Mouse (Mus musculus): ENCODE measurements around the gene Vat1l. TPM values are rescaled to one million over a fixed set of nuclear protein-coding genes. Genes with fewer than 3 reads are reported as not detected.

Vat1l gene
- polyA plus RNA-seq, 1 experiment from 2014 or later, result 0.11 TPM

DNA sequence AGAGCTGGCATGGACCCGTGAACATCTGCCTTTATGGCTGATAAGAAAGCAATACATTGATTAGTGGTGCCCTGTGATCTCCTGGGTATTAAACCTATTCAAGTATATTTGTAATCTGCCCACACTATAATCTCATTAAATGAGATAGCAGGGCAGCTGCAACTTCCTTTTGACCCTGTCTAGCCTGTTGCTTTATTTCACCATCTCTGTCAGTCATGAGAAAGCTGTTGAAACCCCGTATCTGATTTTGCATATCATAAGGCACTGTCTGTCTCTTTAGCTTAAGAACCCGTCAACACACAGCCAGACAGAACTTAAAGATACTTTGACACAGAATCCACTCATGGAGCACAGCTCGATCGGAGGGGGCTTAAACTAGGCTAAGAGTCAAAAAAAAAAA is 213.1 kb downstream of the Vat1l start:
- H3K4me3 ChIP-seq (ENCODE audit: low read depth, low read length), result no peak overlapping the region
- ATAC-seq (ENCODE audit: insufficient read depth), result no peak

DNA sequence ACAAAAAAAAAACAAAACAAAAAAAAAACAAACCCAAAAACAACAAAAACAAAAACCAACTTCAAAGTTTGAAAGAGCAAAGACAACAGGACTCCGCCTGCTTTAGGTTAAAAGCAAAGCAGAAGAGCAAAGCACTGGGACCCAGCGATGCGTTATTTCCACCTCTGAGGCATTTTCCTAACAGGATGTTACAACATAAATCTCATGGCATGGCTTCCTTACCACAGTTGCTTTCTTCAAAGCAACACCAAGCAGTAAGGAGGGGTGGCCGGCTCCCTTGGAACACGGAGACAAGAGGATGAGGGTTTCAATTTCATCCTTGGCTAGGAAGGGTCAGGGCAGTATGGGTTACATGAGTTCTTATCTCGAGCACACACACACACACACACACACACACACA is 213.5 kb downstream of the Vat1l start:
- Histone ChIP-seq H3K9me3 (ENCODE audit: low read depth, low read length) (no peaks in the 10 kb centered on the region), H3K27ac (ENCODE audit: low read depth) (no peak overlapping the region), H3K36me3 (ENCODE audit: insufficient read depth) (no peaks in the 10 kb centered on the region), H3K27me3 (ENCODE audit: insufficient read depth, low read length) (no peaks in the 10 kb centered on the region), H3K4me1 (ENCODE audit: insufficient read depth) (no peaks in the 10 kb centered on the region), H3K4me2 (no peak overlapping the region), H3K9ac (no peak overlapping the region), H3K4me3 (ENCODE audit: low read depth, low read length) (no peak overlapping the region)
- no peak for TF ChIP-seq CTCF (IDR thresholded peaks at IDR 0.05; ENCODE audit: low read depth)
- ATAC-seq (ENCODE audit: insufficient read depth) (no peak), DNase-seq (peak; percentile 13)
- 49% methylated on average over 6 of the region's 6 CpGs for WGBS

More for the DNA sequence above, 213.1 kb downstream of the Vat1l start:
- H3K4me2 ChIP-seq, result no peak overlapping the region
- no peaks in the 10 kb centered on the region for H3K9me3 ChIP-seq (ENCODE audit: low read depth, low read length)
- no peak overlapping the region for H3K27ac ChIP-seq (ENCODE audit: low read depth)
- H3K36me3 ChIP-seq (ENCODE audit: insufficient read depth), result no peaks in the 10 kb centered on the region
- no peak for DNase-seq
- no peaks in the 10 kb centered on the region for H3K4me1 ChIP-seq (ENCODE audit: insufficient read depth)
- H3K9ac ChIP-seq, result no peak overlapping the region
- TF ChIP-seq CTCF (IDR thresholded peaks at IDR 0.05; ENCODE audit: low read depth), result no peak
- no peaks in the 10 kb centered on the region for H3K27me3 ChIP-seq (ENCODE audit: insufficient read depth, low read length)
- WGBS, result 76% methylated on average over 5 of the region's 5 CpGs

DNA sequence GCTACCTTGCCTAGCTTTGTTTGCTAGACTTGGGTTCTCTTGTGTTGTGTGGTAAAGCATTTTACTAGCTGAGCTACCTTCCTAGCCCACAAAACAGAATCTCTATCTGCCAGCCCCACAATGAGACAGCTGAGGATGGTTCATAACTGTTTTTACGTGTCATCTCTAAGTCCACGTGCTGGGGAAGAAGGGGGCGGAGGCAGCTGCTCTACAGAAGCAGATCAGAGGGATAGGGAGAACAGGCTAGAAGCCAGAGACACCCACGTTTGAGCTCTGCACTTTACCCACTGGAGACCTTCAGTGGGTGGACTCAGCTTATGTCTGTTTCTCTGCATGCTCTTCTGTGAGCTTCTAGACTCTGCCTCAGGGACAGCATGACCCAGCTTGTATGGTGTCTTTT is 216.1 kb downstream of the Vat1l start:
- TF ChIP-seq CTCF (IDR thresholded peaks at IDR 0.05; ENCODE audit: low read depth), result no peak
- DNase-seq, result no peak
- Histone ChIP-seq H3K27me3 (ENCODE audit: insufficient read depth, low read length) (no peaks in the 10 kb centered on the region), H3K4me3 (ENCODE audit: low read depth, low read length) (no peak overlapping the region), H3K9ac (no peak overlapping the region), H3K9me3 (ENCODE audit: low read depth, low read length) (no peaks in the 10 kb centered on the region), H3K4me1 (ENCODE audit: insufficient read depth) (no peaks in the 10 kb centered on the region), H3K27ac (ENCODE audit: low read depth) (no peak overlapping the region), H3K36me3 (ENCODE audit: insufficient read depth) (no peaks in the 10 kb centered on the region), H3K4me2 (no peak overlapping the region)
- no peak for ATAC-seq (ENCODE audit: insufficient read depth)
- 65% methylated on average over 4 of the region's 4 CpGs for WGBS

Other genes with a start within 250 kb of the Vat1l start
- gene Nudt7, start 72.1 kb upstream of the Vat1l start, polyA plus RNA-seq (2014; fragmentation: Nextera tagmentation; extraction: Ambion mirVana), result 13.6 and 17.0 TPM in 2 replicates
- gene Clec3a, start 212.5 kb downstream of the Vat1l start, polyA plus RNA-seq (2014; fragmentation: Nextera tagmentation; extraction: Ambion mirVana), result not detected in 2 replicates
- gene Wwox, start 234.0 kb downstream of the Vat1l start, polyA plus RNA-seq (2014; fragmentation: Nextera tagmentation; extraction: Ambion mirVana), result 16.1 and 16.3 TPM in 2 replicates

Data from lung, embryonic 14.5 days (tissue).